Mouse (Mus musculus) WW6 (cell line): ENCODE data around the gene Pnpt1.

Experiments used
- DNase-seq: peaks from one replicate; pipeline ENCODE4 v3.0.0-alpha.2; 2013; ENCODE audit warnings: low read depth, low spot score

Gene Pnpt1

DNA sequence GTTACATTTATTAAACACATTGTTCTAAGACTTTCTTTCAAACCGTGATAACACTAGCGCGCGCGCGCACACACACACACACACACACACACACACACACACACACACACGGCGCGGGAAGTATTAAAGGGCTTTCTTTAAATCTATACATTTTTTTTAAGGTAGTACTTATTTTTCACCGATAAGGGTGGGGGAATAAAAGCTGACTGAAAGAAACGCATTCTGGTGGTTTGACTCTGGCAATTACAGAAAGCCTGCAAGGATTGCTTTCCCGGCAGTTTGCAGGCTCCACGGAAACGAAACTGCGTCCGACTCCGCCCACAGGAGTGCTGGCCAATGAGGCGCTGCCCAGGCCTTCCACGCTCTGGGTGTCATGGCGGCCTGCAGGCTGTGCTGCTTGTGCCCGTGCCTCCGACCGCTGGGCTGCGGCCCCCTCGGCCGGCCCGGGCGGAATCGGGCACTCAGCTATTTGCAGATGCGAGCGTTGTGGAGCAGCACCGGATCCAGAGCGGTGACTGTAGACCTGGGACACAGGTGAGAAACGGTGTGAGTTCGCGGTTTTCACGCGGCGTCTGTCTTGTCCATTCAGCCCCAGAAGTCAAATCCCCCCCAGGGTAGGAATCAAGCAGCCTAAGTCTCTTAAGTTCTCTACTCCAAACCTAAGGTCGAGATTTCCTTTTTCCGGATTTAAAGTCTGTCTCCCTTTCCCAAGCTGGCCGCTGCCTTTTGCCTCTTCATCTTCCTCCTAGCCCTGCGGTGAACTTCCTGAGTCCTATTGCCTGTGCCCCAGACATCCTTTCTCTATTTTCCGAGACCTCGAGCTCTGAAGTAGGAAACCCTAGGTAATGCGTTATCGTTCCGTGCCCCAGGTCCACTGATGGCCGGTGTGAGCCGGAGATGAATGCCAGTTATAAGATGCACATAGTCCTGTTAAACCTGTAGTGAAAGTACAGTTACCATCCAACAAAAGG is at the start of gene Pnpt1:
Gene Pnpt1 (plus strand): TSS at position 360 of the 971 bp plus-strand sequence.
- DNase-seq: peak; percentile 90

DNA sequence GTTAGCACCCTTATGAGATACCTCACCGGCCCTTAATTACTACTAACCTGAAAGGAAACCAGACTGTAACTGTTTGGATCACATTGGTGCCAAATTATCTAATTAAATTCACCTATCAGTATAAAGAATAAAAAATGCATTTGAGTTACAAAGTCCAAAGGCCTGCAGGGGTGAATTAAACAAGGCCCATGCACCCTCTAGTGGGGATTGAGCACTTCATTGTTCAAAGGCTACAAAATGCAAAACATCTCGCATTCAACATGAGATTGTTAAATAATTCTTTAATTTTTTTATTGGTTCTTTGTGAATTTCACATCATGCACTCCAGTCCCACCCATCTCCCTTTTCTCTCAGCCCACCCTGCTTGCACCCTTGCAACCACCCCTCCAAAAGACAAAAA is 38.1 kb upstream of the Pnpt1 start:
- no peak for DNase-seq

DNA sequence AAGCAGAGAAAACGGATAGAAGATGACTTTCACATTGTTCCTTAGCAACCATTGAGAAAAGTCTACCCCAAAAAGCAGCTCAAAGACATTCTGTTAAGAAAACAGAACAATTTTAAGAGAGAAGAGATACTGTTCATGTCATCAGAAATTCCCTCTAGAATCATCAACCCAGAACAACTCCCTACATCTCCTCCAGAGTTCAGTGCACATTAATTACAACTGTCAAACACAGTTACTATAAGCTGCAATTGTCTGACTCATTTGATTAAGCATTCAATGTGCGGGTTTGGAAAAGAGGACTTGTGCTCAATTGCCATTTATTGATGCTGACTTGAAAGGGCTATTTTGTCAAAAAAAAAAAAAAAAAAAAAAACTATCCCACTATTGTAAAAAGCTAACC is 31.6 kb upstream of the Pnpt1 start:
- no peak for DNase-seq

DNA sequence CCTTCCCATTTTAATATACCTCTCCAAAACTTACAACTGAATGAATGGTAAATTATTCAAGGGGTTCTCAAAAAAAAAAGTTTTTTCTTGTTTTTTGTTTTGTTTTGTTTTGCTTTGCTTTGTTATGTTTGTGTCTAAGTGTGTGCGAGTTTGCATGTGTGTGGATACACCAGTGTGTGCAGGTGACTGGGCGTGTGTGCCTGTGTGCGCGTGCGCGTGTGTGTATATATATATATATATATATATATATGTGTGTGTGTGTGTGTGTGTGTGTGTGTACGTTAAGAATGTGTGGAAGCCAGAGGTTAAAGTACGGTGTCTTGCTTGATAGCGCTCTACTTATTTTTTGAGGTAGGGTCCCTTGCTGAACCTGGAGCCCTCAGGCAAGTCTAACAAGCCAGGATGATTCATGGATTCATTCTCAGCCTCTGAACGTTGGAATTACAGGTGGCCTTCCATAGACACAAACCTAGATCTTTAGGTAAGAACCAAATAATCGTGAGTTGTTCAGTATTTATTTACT is 621 bp upstream of the Pnpt1 start:
- DNase-seq: no peak

DNA sequence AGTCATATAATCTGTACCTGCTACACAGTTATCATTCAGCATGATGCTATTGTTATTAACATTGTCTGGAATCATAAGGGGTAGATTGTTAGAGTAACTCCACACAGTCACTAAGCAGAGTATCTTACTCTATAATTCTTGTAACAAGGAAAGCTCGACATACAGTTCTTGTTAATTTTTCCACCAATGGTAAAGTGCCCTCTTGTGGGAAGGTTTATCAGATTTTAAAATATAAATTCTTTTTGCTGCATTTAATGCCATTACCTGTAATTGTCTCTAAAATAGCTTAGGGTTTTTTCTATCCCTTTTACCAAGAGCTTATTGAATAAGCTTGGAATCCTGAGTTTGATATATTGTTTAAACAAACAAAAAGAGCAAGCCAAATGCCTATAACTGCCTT is 10.1 kb downstream of the Pnpt1 start:
- no peak for DNase-seq

- DNase-seq: no peak
Observed at GRCm38 (mm10) chr11:29148901-29149300, 18.4 kb downstream of the Pnpt1 start.

GRCm38 (mm10) chr11:29163569-29163968 is 33.0 kb downstream of the Pnpt1 start:
- no peak for DNase-seq

DNA sequence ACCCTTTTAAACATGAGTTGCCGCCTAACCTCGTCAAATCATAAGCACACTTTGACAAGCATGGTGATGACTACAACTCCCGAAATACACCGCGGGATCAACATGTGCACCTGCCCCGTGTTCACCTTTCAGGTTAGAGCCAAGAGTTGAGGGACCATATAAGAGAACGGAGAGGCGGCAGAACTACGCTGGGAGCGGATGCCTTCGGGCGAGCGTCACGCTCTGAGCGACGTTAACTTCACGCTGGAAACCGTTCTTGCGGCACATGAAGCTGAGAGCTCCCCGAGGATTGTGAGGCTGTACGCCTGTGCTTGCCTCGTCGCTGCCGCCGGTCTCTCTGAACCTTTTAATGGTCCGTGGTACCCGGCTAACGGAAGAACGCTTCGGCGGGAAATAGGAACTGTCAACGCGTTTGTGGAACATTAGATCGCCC is 41.4 kb downstream of the Pnpt1 start:
- DNase-seq: peak; percentile 18

DNA sequence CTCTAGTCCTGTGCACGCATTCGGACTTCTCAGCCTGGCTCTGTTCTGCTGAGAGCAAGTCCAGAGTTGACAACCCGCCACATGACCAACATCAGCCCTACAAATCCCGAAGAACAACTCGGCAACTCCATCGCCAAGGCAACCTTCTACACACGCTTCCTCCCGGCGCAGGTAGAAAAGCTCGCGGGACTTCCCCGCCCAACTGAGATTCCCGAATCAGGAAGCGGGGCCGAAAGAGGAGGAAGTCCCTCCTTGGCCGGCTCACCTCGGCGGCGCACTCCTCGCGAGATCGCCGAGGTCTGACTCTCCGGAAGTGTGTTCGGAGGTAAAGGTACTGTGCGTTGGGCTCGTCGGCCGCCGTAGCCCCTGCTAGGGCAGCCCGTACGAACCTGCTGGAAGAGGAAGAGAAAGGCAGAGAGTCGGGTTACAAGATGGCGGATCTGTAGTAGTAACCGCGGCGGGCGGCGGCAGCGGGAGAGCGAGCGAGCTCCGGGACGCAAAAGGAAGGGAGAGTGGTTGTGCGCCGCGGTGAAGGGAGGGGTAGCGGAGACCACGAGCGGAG is 42.1 kb downstream of the Pnpt1 start, which contains the start of gene Ppp4r3b:
Gene Ppp4r3b (plus strand): TSS at position 328 of the 562 bp plus-strand sequence.
- DNase-seq: peak; percentile 100

DNA sequence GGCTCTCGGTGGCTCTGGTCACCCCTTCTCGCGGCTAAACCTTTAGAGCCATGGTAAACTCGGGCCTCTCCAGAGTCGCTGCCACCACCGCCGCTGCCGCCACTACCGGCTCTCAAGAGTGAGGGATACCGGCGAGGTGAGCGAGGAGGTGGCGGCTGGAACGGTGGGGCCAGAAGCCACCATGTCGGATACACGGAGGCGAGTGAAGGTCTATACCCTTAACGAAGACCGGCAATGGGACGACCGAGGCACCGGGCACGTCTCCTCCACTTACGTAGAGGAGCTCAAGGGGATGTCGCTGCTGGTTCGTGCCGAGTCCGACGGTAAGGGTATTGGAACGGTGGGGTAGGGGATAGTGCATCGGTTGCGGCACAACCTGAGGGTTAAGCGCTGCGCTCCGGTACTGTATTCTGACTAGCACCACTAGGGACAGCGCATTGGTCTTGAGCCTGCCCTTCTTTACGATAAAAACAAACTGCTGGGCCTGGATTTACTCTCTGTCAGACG is 42.6 kb downstream of the Pnpt1 start:
- peak; percentile 64 for DNase-seq

DNA sequence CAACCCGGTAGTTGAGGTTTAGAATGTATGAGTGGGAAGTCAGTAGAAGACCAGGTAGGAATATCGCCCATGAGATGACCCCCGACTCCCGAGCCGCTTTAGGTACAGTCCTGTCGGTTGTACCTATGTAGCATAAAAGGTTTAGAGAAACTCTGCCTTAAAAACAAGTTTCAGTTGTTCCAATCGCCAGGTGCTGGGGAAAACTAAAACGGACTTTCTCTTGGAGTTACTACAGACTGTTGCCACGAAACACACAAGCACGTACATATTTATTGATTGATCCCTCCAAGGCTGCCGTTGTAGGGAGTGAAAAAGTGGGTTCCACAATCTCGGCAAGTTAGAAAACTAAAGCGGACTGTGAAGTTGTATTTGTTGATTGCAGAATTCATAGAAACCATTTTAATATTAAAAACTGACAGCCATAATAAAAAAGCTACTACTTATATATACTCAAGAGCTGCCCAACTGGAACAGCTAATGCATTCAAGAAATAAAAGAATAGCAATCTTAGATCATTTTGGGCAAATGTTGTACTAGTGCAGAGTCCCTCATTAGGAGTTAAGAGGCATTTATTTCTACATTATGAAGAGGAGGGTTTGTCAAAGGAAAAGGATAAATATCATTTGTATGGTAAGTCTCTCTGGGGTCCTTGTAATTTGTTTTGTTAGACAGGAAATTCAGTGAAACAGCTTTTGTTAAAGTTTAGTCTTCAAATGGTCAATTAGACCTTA is 43.3 kb downstream of the Pnpt1 start:
- DNase-seq: no peak

- DNase-seq: no peak
Observed at GRCm38 (mm10) chr11:29179319-29179718, 48.8 kb downstream of the Pnpt1 start.

- no peak for DNase-seq
Observed at GRCm38 (mm10) chr11:29180657-29181056, 50.1 kb downstream of the Pnpt1 start.

GRCm38 (mm10) chr11:29181751-29182150 is 51.2 kb downstream of the Pnpt1 start:
- no peak for DNase-seq

DNA sequence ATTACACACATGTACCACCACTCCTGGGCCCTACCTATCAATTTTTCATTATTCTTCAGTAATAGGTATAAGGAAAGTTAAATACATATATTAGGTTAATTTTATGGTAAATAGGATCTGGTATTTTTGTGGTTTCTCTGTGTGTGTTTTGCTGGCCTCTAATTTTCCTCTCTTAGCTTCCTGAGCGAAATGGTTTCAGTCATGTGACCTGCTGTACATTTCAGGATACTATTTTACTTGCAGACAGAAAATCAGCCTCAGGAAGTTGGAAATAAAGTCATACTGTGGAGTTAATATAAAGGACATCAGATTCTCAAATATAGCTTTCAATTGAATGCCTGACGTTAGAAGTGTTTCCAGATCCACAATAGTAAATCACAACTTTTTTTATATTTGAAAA is 58.4 kb downstream of the Pnpt1 start:
- no peak for DNase-seq

DNA sequence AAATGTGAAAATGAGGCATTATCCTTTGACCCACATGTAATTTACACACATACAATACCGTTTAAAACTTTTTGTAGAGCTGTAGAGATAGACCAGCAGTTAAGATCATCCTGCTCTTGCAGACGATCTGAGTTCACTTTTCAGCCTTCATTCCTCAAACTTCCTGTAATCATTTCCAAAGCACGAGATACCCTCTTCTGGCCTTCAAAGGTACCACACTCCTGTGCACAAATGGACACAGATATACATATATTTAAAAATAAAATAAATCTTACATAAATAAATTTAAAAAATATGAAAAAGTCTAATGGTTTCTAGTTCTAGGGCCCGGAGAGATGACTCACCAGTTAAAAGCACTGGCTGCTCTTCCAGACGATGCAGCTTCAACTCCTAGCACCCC is 73.1 kb downstream of the Pnpt1 start:
- no peak for DNase-seq

GRCm38 (mm10) chr11:29209774-29210173 is 79.2 kb downstream of the Pnpt1 start:
- DNase-seq: no peak
